Mouse (Mus musculus): ENCODE results near the gene Defb21. TPM values are rescaled to one million over a fixed set of nuclear protein-coding genes. Genes with fewer than 3 reads are reported as not detected.

Gene Defb21
- not detected in 2 replicates for polyA plus RNA-seq (2014; fragmentation: Nextera tagmentation; extraction: Ambion mirVana)

GRCm38 (mm10) chr2:152572114-152572794 lies at the start of gene Defb21:
TSS of gene Defb21 (plus strand) at chr2:152572744.
- H3K27ac ChIP-seq (replicated peaks in 1 of 2; ENCODE audit: control insufficient read depth in 1 of 2, insufficient read depth in 1 of 2, low read depth in 2 of 2, low read length in 2 of 2): no peak within 1 kb of the TSS
- no peaks in the 10 kb centered on the region for H3K27me3 ChIP-seq (ENCODE audit: control insufficient read depth, insufficient read depth, low read length)
- H3K4me1 ChIP-seq (ENCODE audit: control insufficient read depth in 2 of 2, insufficient read depth in 2 of 2, low read length in 2 of 2): no peaks in the 10 kb centered on the region
- no peak within 1 kb of the TSS for H3K9ac ChIP-seq (ENCODE audit: low read length)
- no peaks in the 10 kb centered on the region for H3K36me3 ChIP-seq (ENCODE audit: control insufficient read depth, insufficient read depth, low read length)
- H3K9me3 ChIP-seq (ENCODE audit: control insufficient read depth, low read length): no peaks in the 10 kb centered on the region
- no peak within 1 kb of the TSS for H3K4me2 ChIP-seq (ENCODE audit: low read length)
- ATAC-seq (ENCODE audit: insufficient number of reproducible peaks, insufficient read depth, low FRiP score, low read depth): no peak
- no peak within 1 kb of the TSS for H3K4me3 ChIP-seq (ENCODE audit: control insufficient read depth in 1 of 2, insufficient read depth in 1 of 2, low read depth in 1 of 2, low read length in 2 of 2)
- WGBS: 64% methylated on average over 11 of the region's 11 CpGs

DNA sequence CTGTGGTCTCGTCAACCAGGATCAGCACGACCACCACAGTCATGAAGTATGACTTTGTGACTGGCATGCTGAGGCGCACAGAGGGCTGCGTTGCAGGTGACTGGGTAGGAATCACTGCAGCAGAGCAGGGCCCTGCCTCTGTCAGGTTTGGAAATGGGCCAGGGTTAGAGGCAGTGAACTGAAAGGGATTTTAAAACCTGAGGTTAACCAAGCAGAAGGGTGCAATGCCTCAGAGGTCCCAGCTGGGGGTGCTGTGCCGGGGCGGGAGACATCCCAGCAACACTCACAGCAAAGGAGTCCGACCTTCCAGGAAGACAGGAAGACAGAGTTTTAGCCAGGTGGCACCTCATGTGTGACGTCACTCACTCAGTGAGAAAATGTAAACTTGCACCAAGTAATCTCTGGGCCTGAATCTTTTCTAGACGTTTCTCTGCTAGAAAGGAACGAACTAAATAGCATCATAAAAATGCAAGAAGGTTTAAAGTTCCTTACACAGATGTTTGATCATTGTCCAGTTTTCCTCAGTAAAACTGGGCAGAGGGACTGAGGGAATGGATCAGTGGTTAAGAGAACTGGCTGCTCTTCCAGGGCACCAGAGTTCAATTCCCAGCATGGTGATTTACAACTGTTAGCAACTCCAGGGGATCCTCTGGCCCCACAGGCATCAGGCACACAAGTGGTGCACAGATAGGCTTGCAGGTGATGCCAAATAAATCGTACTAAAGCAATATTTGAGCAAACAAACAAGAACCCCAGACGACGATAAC lies 32.4 kb upstream of the Defb21 start, which contains the start of gene Defb29:
Defb29 (minus strand) TSS at position 155 of the 767 bp plus-strand sequence.
- Histone ChIP-seq H3K4me1 (ENCODE audit: control insufficient read depth in 2 of 2, insufficient read depth in 2 of 2, low read length in 2 of 2) (no peaks in the 10 kb centered on the region), H3K27me3 (ENCODE audit: control insufficient read depth, insufficient read depth, low read length) (no peaks in the 10 kb centered on the region), H3K9me3 (ENCODE audit: control insufficient read depth, low read length) (peaks cover 4% of the 10 kb centered on the region), H3K4me3 (ENCODE audit: control insufficient read depth in 1 of 2, insufficient read depth in 1 of 2, low read depth in 1 of 2, low read length in 2 of 2) (no peak within 1 kb of the TSS), H3K4me2 (ENCODE audit: low read length) (no peak within 1 kb of the TSS), H3K36me3 (ENCODE audit: control insufficient read depth, insufficient read depth, low read length) (no peaks in the 10 kb centered on the region), H3K9ac (ENCODE audit: low read length) (no peak within 1 kb of the TSS), H3K27ac (replicated peaks in 1 of 2; ENCODE audit: control insufficient read depth in 1 of 2, insufficient read depth in 1 of 2, low read depth in 2 of 2, low read length in 2 of 2) (no peak within 1 kb of the TSS)
- 55% methylated on average over 13 of the region's 13 CpGs for WGBS
- no peak for ATAC-seq (ENCODE audit: insufficient number of reproducible peaks, insufficient read depth, low FRiP score, low read depth)

DNA sequence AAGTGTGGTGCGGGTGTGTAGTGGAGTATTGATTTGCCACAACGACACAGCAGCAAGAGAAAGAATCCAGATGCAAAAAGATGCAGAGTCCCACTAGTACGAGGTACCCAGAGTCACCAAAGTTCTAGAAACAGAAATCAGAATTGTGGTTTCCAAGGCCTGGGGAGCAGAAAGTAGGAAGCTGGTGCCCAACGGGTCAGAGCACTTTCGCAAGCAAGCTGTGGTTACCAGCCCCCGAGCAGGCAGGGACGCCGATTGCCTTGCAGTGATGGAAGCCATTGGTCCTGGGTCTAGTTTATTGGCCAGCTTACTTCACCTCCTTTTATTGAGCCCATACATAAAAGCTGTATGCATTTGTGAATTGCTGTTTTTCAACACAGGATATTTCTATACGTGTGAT lies 30.6 kb upstream of the Defb21 start:
- no peak overlapping the region for H3K4me2 ChIP-seq (ENCODE audit: low read length)
- ATAC-seq (ENCODE audit: insufficient number of reproducible peaks, insufficient read depth, low FRiP score, low read depth): no peak
- no peak overlapping the region for H3K9ac ChIP-seq (ENCODE audit: low read length)
- no peaks in the 10 kb centered on the region for H3K4me1 ChIP-seq (ENCODE audit: control insufficient read depth in 2 of 2, insufficient read depth in 2 of 2, low read length in 2 of 2)
- peaks cover 4% of the 10 kb centered on the region for H3K9me3 ChIP-seq (ENCODE audit: control insufficient read depth, low read length)
- no peak overlapping the region for H3K27ac ChIP-seq (replicated peaks in 1 of 2; ENCODE audit: control insufficient read depth in 1 of 2, insufficient read depth in 1 of 2, low read depth in 2 of 2, low read length in 2 of 2)
- H3K4me3 ChIP-seq (ENCODE audit: control insufficient read depth in 1 of 2, insufficient read depth in 1 of 2, low read depth in 1 of 2, low read length in 2 of 2): no peak overlapping the region
- 81% methylated on average over 9 of the region's 9 CpGs for WGBS
- H3K27me3 ChIP-seq (ENCODE audit: control insufficient read depth, insufficient read depth, low read length): no peaks in the 10 kb centered on the region
- H3K36me3 ChIP-seq (ENCODE audit: control insufficient read depth, insufficient read depth, low read length): no peaks in the 10 kb centered on the region

GRCm38 (mm10) chr2:152542897-152543296 lies 29.6 kb upstream of the Defb21 start:
- Histone ChIP-seq H3K36me3 (ENCODE audit: control insufficient read depth, insufficient read depth, low read length) (no peaks in the 10 kb centered on the region), H3K27me3 (ENCODE audit: control insufficient read depth, insufficient read depth, low read length) (no peaks in the 10 kb centered on the region)
- 64% methylated on average over 2 of the region's 2 CpGs for WGBS

DNA sequence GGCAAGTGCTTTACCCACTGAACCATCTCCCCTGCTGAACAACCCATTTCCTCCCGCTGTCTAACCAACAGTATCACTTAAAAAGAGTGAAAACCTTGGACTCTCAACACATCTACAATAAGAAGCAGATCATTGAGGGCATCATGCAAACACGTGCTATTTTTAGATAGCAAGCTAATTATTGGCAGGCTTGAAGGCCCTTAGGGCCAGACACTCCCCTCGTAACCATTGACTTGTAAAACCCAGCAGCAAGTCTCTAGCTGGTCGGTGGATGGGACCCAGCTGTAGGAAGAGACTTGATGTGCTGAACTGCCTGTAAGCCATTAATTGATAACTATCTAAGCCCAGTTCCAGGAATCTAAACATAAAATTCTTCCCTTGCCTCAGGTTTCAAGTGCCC lies 29.1 kb upstream of the Defb21 start:
- ATAC-seq (ENCODE audit: insufficient number of reproducible peaks, insufficient read depth, low FRiP score, low read depth): no peak
- peaks cover 4% of the 10 kb centered on the region for H3K9me3 ChIP-seq (ENCODE audit: control insufficient read depth, low read length)
- no peak overlapping the region for H3K27ac ChIP-seq (replicated peaks in 1 of 2; ENCODE audit: control insufficient read depth in 1 of 2, insufficient read depth in 1 of 2, low read depth in 2 of 2, low read length in 2 of 2)
- 52% methylated on average over 4 of the region's 4 CpGs for WGBS
- no peaks in the 10 kb centered on the region for H3K27me3 ChIP-seq (ENCODE audit: control insufficient read depth, insufficient read depth, low read length)
- no peak overlapping the region for H3K4me3 ChIP-seq (ENCODE audit: control insufficient read depth in 1 of 2, insufficient read depth in 1 of 2, low read depth in 1 of 2, low read length in 2 of 2)
- no peaks in the 10 kb centered on the region for H3K4me1 ChIP-seq (ENCODE audit: control insufficient read depth in 2 of 2, insufficient read depth in 2 of 2, low read length in 2 of 2)
- no peaks in the 10 kb centered on the region for H3K36me3 ChIP-seq (ENCODE audit: control insufficient read depth, insufficient read depth, low read length)
- H3K4me2 ChIP-seq (ENCODE audit: low read length): no peak overlapping the region
- no peak overlapping the region for H3K9ac ChIP-seq (ENCODE audit: low read length)

More at GRCm38 (mm10) chr2:152542897-152543296, 29.6 kb upstream of the Defb21 start:
- Histone ChIP-seq H3K9ac (ENCODE audit: low read length) (no peak overlapping the region), H3K4me1 (ENCODE audit: control insufficient read depth in 2 of 2, insufficient read depth in 2 of 2, low read length in 2 of 2) (no peaks in the 10 kb centered on the region), H3K27ac (replicated peaks in 1 of 2; ENCODE audit: control insufficient read depth in 1 of 2, insufficient read depth in 1 of 2, low read depth in 2 of 2, low read length in 2 of 2) (no peak overlapping the region), H3K4me3 (ENCODE audit: control insufficient read depth in 1 of 2, insufficient read depth in 1 of 2, low read depth in 1 of 2, low read length in 2 of 2) (no peak overlapping the region), H3K4me2 (ENCODE audit: low read length) (no peak overlapping the region), H3K9me3 (ENCODE audit: control insufficient read depth, low read length) (peaks cover 4% of the 10 kb centered on the region)
- no peak for ATAC-seq (ENCODE audit: insufficient number of reproducible peaks, insufficient read depth, low FRiP score, low read depth)

DNA sequence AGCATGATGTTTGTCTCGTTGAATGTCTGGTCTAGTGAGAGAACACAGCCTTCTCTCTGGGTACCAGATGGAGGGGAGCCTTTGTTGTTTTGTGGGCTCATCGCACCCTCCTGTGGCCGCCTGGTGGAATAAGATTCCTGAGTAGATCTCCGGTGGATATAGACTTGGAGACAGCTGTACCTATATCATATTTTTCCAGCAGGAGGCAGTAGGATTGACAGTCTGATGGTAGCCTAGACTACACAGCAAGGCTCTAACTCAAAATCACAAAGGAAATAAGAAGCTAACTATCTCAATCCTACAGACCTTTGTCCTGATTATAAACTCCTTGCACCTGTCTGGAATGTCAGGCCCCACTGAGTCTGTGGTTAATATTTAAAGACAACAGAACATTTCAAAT lies 27.9 kb upstream of the Defb21 start:
- no peaks in the 10 kb centered on the region for H3K27me3 ChIP-seq (ENCODE audit: control insufficient read depth, insufficient read depth, low read length)
- peaks cover 4% of the 10 kb centered on the region for H3K9me3 ChIP-seq (ENCODE audit: control insufficient read depth, low read length)
- 19% methylated on average over 4 of the region's 4 CpGs for WGBS
- H3K4me1 ChIP-seq (ENCODE audit: control insufficient read depth in 2 of 2, insufficient read depth in 2 of 2, low read length in 2 of 2): no peaks in the 10 kb centered on the region
- H3K36me3 ChIP-seq (ENCODE audit: control insufficient read depth, insufficient read depth, low read length): no peaks in the 10 kb centered on the region
- no peak overlapping the region for H3K4me2 ChIP-seq (ENCODE audit: low read length)
- H3K9ac ChIP-seq (ENCODE audit: low read length): no peak overlapping the region
- H3K4me3 ChIP-seq (ENCODE audit: control insufficient read depth in 1 of 2, insufficient read depth in 1 of 2, low read depth in 1 of 2, low read length in 2 of 2): no peak overlapping the region
- H3K27ac ChIP-seq (replicated peaks in 1 of 2; ENCODE audit: control insufficient read depth in 1 of 2, insufficient read depth in 1 of 2, low read depth in 2 of 2, low read length in 2 of 2): no peak overlapping the region
- ATAC-seq (ENCODE audit: insufficient number of reproducible peaks, insufficient read depth, low FRiP score, low read depth): no peak

DNA sequence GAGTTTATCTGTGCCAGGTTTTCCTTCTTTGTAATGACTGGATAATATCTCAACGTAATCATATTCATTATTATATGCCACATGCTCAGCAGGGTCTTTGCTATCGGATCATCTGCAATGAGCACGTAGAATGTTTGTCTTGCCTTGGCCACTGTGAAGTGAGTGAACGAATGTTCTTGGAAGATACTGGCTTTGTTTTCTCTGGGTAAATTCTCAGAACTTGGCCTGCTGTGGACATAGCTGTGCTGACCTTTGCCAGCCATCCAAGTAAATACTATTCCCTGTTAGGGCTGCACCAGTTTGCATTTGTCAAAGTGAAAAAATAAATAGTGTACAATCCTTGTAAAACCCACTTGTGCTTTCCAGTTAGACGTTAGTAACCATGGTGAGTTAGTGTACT lies 24.4 kb upstream of the Defb21 start:
- Histone ChIP-seq H3K4me2 (ENCODE audit: low read length) (no peak overlapping the region), H3K36me3 (ENCODE audit: control insufficient read depth, insufficient read depth, low read length) (no peaks in the 10 kb centered on the region), H3K9ac (ENCODE audit: low read length) (no peak overlapping the region), H3K4me3 (ENCODE audit: control insufficient read depth in 1 of 2, insufficient read depth in 1 of 2, low read depth in 1 of 2, low read length in 2 of 2) (no peak overlapping the region), H3K27ac (replicated peaks in 1 of 2; ENCODE audit: control insufficient read depth in 1 of 2, insufficient read depth in 1 of 2, low read depth in 2 of 2, low read length in 2 of 2) (no peak overlapping the region), H3K9me3 (ENCODE audit: control insufficient read depth, low read length) (no peaks in the 10 kb centered on the region), H3K27me3 (ENCODE audit: control insufficient read depth, insufficient read depth, low read length) (no peaks in the 10 kb centered on the region), H3K4me1 (ENCODE audit: control insufficient read depth in 2 of 2, insufficient read depth in 2 of 2, low read length in 2 of 2) (no peaks in the 10 kb centered on the region)
- 78% methylated on average over 5 of the region's 5 CpGs for WGBS
- no peak for ATAC-seq (ENCODE audit: insufficient number of reproducible peaks, insufficient read depth, low FRiP score, low read depth)
